Mouse (Mus musculus) megakaryocyte, embryonic 14.5 days (primary cell): ENCODE data around the gene Mrps26. TPM values are rescaled to one million over a fixed set of nuclear protein-coding genes. Genes with fewer than 3 reads are reported as not detected.

Experiments
- H3K27me3 ChIP-seq: replicated peaks from 2 replicates; pipeline ENCODE3; 2012; ENCODE audit warnings: inconsistent platforms
- H3K36me3 ChIP-seq: replicated peaks from 2 replicates; pipeline ENCODE3; 2012; ENCODE audit warnings: low read length, inconsistent platforms, mixed read lengths
- H3K4me1 ChIP-seq: 2 replicates; pipeline ENCODE4 v1.6.1; 2012; ENCODE audit warnings: inconsistent platforms
- H3K4me3 ChIP-seq: replicated peaks from 2 replicates; pipeline ENCODE3; 2012; ENCODE audit warnings: moderate library complexity, mild to moderate bottlenecking, inconsistent platforms
- H3K9me3 ChIP-seq: 2 replicates; pipeline ENCODE4 v1.6.1; 2012; ENCODE audit warnings: inconsistent platforms
- FLI1 ChIP-seq: IDR thresholded peaks from 2 replicates; pipeline ENCODE4 v1.6.1; 2012; ENCODE audit warnings: low read length, inconsistent platforms, mixed read lengths
- GATA1 ChIP-seq: IDR thresholded peaks from 3 replicates; pipeline ENCODE4 v1.6.1; 2012; ENCODE audit warnings: mixed read lengths, low read length, inconsistent platforms, borderline replicate concordance
- polyA plus RNA-seq: library from polyadenylated mRNA; stranded (reverse); fragments of >175 nt; gene quantifications from 2 replicates; pipeline ENCODE4 v1.2.3, GENCODE M21; 2012; ENCODE audit warnings: low replicate concordance; ENCODE audit not compliant: insufficient read depth

Gene Mrps26
- polyA plus RNA-seq, 1 experiment: 158 TPM

DNA sequence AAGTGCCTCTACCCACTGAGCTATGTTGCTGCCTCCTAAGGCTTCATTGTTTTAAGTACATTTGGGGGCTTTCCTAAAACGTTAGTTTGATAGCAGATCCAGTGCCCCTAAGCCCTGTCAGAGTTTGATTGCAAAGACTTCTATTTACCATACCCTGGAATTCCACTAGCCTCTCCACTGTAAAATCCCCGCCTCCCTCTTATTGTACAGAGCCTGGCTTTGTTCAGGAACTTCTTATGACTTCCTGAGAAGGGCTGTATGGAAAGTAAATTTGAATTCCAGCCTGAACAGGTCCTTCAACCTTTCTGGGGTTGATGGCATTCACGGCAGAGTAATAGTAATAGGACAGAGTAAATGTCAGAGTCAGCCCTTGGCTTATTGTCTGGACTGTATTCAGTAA lies 26.7 kb upstream of the Mrps26 start:
- TF ChIP-seq FLI1 (no peak), GATA1 (no peak)
- peaks cover 95% of the 10 kb centered on the region for H3K36me3 ChIP-seq
- H3K4me1 ChIP-seq: peaks cover 35% of the 10 kb centered on the region
- H3K9me3 ChIP-seq: peaks cover 11% of the 10 kb centered on the region
- H3K27me3 ChIP-seq: no peaks in the 10 kb centered on the region
- no peak overlapping the region for H3K4me3 ChIP-seq

DNA sequence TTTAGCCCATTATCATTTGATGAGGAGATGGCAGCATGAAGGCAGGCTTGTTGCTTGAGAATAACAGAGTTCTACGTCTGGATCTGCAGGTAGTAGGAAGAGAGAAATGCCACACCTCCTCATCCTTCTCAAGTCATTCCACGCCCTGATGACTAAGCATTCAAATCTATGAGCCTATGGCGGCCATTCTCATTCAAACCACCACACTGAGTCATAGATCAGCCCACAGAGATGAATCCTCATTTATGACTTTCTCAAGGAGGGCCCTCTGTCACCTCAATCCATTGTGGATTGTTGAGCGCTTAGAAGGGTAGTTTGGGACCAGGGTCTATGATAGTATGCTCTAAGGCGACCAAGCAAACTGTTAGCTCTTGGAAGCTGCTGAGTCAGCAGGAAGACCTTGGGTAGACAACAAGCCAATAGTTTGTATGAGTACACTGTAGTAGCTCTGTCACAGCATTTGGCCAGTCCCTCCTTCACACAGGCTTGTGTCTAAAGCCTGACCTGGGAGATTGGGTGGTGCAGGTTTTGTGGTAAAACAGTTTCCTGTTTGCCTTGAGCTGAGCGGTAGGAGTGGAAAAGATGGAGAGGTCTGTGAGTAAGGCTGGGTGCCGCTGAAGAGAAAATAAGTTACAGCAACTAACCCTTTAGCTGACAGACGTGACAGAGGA lies 24.5 kb upstream of the Mrps26 start:
- Histone ChIP-seq H3K36me3 (peaks cover 99% of the 10 kb centered on the region), H3K4me1 (peaks cover 28% of the 10 kb centered on the region), H3K4me3 (no peak overlapping the region), H3K27me3 (no peaks in the 10 kb centered on the region), H3K9me3 (peaks cover 11% of the 10 kb centered on the region)
- no peak for TF ChIP-seq FLI1

- H3K36me3 ChIP-seq: peaks cover 99% of the 10 kb centered on the region
- H3K4me3 ChIP-seq: no peak overlapping the region
- peaks cover 28% of the 10 kb centered on the region for H3K4me1 ChIP-seq
- TF ChIP-seq GATA1: no peak
- TF ChIP-seq FLI1: no peak
- no peaks in the 10 kb centered on the region for H3K27me3 ChIP-seq
- H3K9me3 ChIP-seq: peaks cover 11% of the 10 kb centered on the region
These were observed 23.3 kb upstream of the Mrps26 start for GRCm38 (mm10) chr2:130540266-130540665.

DNA sequence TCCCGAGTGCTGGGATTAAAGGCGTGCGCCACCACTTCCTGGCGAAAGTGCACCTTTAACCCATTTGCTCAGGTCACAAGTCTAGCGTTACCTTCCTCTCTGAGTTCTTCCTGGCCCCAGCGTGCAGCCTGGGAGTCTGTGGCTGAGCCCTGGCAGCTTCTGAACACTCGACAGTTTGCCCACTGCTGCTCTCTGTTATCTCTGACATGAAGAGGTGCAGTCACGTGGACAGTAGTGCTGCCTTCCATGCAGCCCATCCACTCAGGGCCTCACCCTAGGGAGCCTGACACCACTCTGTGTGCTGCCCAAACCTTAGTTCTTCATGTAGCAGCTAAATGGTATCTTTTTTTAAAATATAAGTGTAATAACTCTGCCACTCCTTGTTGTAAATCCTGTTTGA lies 16.6 kb upstream of the Mrps26 start:
- H3K9me3 ChIP-seq: no peaks in the 10 kb centered on the region
- TF ChIP-seq GATA1 (no peak), FLI1 (no peak)
- no peaks in the 10 kb centered on the region for H3K27me3 ChIP-seq
- H3K4me3 ChIP-seq: no peak overlapping the region
- no peaks in the 10 kb centered on the region; the same call in 1 of the 2 replicates for H3K4me1 ChIP-seq
- H3K36me3 ChIP-seq: peaks cover 99% of the 10 kb centered on the region

DNA sequence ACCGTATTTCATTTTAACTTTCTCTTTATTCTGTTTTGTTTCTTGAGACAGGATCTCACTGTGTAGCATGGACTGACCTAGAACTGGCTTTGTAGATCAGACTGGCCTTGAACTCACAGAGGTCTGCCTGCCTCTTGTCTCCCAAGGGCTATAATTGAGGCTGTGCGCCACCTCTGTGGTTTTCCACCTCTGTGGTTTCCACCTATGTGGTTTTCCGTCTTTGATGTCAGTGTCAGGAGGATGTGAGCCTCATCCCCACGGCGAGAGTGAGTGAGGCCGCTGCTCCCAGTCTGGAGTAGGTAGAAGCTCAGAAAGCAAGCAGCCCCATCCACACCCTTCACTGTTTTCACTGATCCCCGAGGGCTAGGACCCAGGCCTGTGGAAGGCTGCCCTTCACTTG lies 8.7 kb upstream of the Mrps26 start:
- peaks cover 89% of the 10 kb centered on the region for H3K36me3 ChIP-seq

DNA sequence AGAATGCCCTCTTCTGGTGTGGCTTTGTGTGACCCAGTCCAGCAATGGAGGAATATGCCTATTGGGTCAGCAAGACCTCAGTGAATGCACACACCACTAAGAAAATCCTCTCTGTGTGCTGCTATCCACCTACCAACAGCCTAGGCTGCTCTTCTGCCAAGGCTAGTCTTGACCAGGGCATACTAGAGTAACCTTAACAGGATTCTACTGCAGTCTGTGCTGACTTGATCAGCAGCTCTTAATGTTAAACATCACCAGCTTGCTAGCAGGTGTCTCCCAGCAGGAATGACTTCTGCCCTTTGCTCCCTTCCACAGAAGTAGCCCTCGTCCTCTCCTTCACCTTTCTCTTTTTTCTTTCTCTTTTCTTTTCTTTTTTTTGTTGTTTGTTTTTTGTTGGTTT lies 7.2 kb upstream of the Mrps26 start:
- H3K27me3 ChIP-seq: no peaks in the 10 kb centered on the region
- H3K36me3 ChIP-seq: peaks cover 81% of the 10 kb centered on the region
- no peaks in the 10 kb centered on the region for H3K9me3 ChIP-seq
- peaks cover 13% of the 10 kb centered on the region for H3K4me1 ChIP-seq
- TF ChIP-seq FLI1 (no peak), GATA1 (no peak)
- H3K4me3 ChIP-seq: no peak overlapping the region

More for the DNA sequence above, 8.7 kb upstream of the Mrps26 start:
- H3K4me3 ChIP-seq: no peak overlapping the region
- H3K9me3 ChIP-seq: no peaks in the 10 kb centered on the region
- H3K27me3 ChIP-seq: no peaks in the 10 kb centered on the region
- TF ChIP-seq GATA1: no peak
- no peak for TF ChIP-seq FLI1
- H3K4me1 ChIP-seq: peaks cover 13% of the 10 kb centered on the region

DNA sequence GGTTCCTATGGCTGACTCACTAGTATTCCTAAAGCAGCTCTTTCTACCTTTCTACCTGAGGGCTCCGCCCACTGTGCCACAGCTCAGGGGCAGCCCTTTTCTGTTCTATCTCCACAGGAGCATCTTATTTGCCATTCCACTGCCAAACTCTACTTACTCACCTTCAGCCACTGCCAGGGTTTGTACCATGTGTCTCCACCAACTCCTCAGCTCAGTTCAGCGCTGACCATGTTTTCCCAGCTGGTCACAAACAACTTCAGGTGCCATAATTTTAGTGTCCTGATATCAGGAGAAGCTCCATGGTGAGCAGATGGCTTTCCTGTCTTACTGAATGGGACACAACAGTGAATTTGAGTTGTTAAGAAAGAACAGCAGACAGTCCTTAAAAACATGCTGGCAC lies 6.1 kb upstream of the Mrps26 start:
- peaks cover 70% of the 10 kb centered on the region for H3K36me3 ChIP-seq
- no peaks in the 10 kb centered on the region for H3K27me3 ChIP-seq
- no peak overlapping the region for H3K4me3 ChIP-seq
- TF ChIP-seq GATA1: no peak
- TF ChIP-seq FLI1: no peak
- H3K9me3 ChIP-seq: no peaks in the 10 kb centered on the region
- peaks cover 19% of the 10 kb centered on the region for H3K4me1 ChIP-seq

GRCm38 (mm10) chr2:130558015-130558414 lies 5.5 kb upstream of the Mrps26 start:
- H3K36me3 ChIP-seq: peaks cover 64% of the 10 kb centered on the region
- H3K9me3 ChIP-seq: no peaks in the 10 kb centered on the region
- no peak for TF ChIP-seq GATA1
- TF ChIP-seq FLI1: no peak

DNA sequence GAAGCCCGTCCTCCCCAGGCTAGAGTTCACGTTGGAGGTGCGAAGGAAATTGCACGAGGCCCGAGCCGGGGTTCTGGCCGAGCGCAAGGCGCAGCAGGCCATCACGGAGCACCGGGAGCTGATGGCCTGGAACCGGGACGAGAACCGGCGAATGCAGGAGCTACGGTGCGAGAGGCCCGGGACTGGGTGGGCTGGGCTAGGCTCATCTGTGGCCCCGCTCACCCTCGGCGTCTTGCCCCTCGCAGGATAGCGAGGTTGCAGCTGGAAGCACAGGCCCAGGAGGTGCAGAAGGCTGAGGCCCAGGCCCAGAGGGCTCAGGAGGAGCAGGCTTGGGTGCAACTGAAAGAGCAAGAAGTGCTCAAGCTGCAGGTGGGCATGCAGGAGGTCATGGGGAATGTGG lies 521 bp downstream of the Mrps26 start:
- no peaks in the 10 kb centered on the region for H3K27me3 ChIP-seq
- peaks cover 43% of the 10 kb centered on the region for H3K4me1 ChIP-seq
- peak overlapping the region; percentile 99 for H3K4me3 ChIP-seq
- H3K36me3 ChIP-seq: peaks cover 41% of the 10 kb centered on the region
- no peaks in the 10 kb centered on the region for H3K9me3 ChIP-seq
- no peak for TF ChIP-seq GATA1
- no peak for TF ChIP-seq FLI1

More at GRCm38 (mm10) chr2:130558015-130558414, 5.5 kb upstream of the Mrps26 start:
- Histone ChIP-seq H3K27me3 (no peaks in the 10 kb centered on the region), H3K4me3 (no peak overlapping the region), H3K4me1 (peaks cover 24% of the 10 kb centered on the region)

DNA sequence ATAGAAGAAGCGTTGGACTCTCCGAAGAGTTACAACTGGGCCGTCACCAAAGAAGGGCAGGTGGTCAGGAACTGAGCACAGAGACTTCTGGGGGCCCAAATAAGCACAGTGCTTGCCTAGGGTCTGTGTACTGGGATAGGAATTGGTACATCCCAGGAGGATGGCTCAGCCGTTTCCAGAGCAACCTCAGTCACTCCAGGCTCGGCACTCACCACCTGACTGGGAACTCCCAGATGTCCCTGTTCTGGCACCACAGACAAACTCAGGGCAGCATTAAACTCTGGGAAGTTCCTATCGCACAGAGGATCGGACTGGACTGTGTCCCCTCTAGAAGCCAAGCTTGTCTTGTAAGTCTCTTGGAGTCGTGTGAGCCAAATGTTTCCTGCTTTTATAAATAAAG lies 1.4 kb downstream of the Mrps26 start:
- TF ChIP-seq GATA1 (no peak), FLI1 (no peak)
- H3K4me3 ChIP-seq: no peak overlapping the region
- H3K36me3 ChIP-seq: peaks cover 35% of the 10 kb centered on the region
- H3K27me3 ChIP-seq: no peaks in the 10 kb centered on the region
- peaks cover 43% of the 10 kb centered on the region for H3K4me1 ChIP-seq
- H3K9me3 ChIP-seq: no peaks in the 10 kb centered on the region

- Histone ChIP-seq H3K4me3 (no peak overlapping the region), H3K36me3 (peaks cover 30% of the 10 kb centered on the region), H3K27me3 (peaks cover 24% of the 10 kb centered on the region), H3K4me1 (peaks cover 27% of the 10 kb centered on the region), H3K9me3 (no peaks in the 10 kb centered on the region)
- TF ChIP-seq FLI1 (no peak), GATA1 (no peak)
These were observed 5.4 kb downstream of the Mrps26 start for GRCm38 (mm10) chr2:130568921-130569320.
